Mouse (Mus musculus) embryonic fibroblast, embryonic 13.5 days (primary cell): ENCODE results near the gene Hand2.

Source experiments
- CTCF ChIP-seq: IDR thresholded peaks from 2 replicates; pipeline ENCODE4 v1.5.1; 2011; ENCODE audit warnings: mild to moderate bottlenecking, control low read depth, low read length, moderate library complexity, borderline replicate concordance; ENCODE audit not compliant: insufficient read depth
- POLR2A ChIP-seq: IDR thresholded peaks from 2 replicates; pipeline ENCODE4 v1.6.1; 2011; ENCODE audit warnings: low read depth, mild to moderate bottlenecking, control low read depth, low read length, moderate library complexity

- no peak for TF ChIP-seq POLR2A
- TF ChIP-seq CTCF: no peak
Observed at GRCm38 (mm10) chr8:57309844-57310485, 10.8 kb upstream of the Hand2 start.
